Mouse (Mus musculus) heart, embryonic 15.5 days (tissue): ENCODE data around the gene Eif4g1. TPM values are rescaled to one million over a fixed set of nuclear protein-coding genes. Genes with fewer than 3 reads are reported as not detected.

Experiments
- ATAC-seq: fragments of 200-750 bp; cut with Nextera tagmentation; replicated peaks from 2 replicates; pipeline ENCODE4 v1.8.0; 2017; ENCODE audit warnings: low read depth, moderate TSS enrichment; ENCODE audit not compliant: insufficient number of reproducible peaks, insufficient read depth, low FRiP score
- H3K27ac ChIP-seq: fragments of 300-500 bp; sonication (generic); 2 replicates; pipeline ENCODE4 v1.5.1; 2015; ENCODE audit warnings: mild to moderate bottlenecking, inconsistent platforms
- H3K27me3 ChIP-seq: fragments of 300-500 bp; sonication (generic); 2 replicates; pipeline ENCODE4 v1.6.1; 2015; ENCODE audit warnings: inconsistent platforms
- H3K36me3 ChIP-seq: fragments of 300-500 bp; sonication (generic); 2 replicates; pipeline ENCODE4 v1.6.1; 2015; ENCODE audit warnings: mild to moderate bottlenecking, inconsistent platforms
- H3K4me1 ChIP-seq: fragments of 300-500 bp; sonication (generic); replicated peaks from 2 replicates; pipeline ENCODE4 v1.6.1; 2015; ENCODE audit warnings: inconsistent platforms
- H3K4me2 ChIP-seq: fragments of 300-500 bp; sonication (generic); 2 replicates; pipeline ENCODE4 v1.6.1; 2015; ENCODE audit warnings: inconsistent platforms, mild to moderate bottlenecking, moderate library complexity
- H3K4me3 ChIP-seq: fragments of 300-500 bp; sonication (generic); 2 replicates; pipeline ENCODE4 v1.5.1; 2015; ENCODE audit warnings: mild to moderate bottlenecking, inconsistent platforms
- H3K9ac ChIP-seq: fragments of 300-500 bp; sonication (generic); 2 replicates; pipeline ENCODE4 v1.6.1; 2015; ENCODE audit warnings: mild to moderate bottlenecking, inconsistent platforms
- H3K9me3 ChIP-seq: fragments of 300-500 bp; sonication (generic); replicated peaks from 2 replicates; pipeline ENCODE4 v1.6.1; 2016; ENCODE audit warnings: inconsistent platforms
- WGBS: fragments of 180-500 bp; shearing (Covaris S2); methylation state at CpG from one replicate; pipeline ENCODE4 v1.1.7; 2015; ENCODE audit warnings: mixed read lengths; 5-methylcytosine and 5-hydroxymethylcytosine counted together
- polyA plus RNA-seq: library from polyadenylated mRNA; unstranded; fragments of >200 nt; fragmentation: Nextera tagmentation; extraction: Ambion mirVana; gene quantifications from 2 replicates; pipeline ENCODE4 v1.2.1, GENCODE M21; 2015

The Eif4g1 gene
- polyA plus RNA-seq, 1 experiment from 2014 or later = 95.3 TPM

DNA sequence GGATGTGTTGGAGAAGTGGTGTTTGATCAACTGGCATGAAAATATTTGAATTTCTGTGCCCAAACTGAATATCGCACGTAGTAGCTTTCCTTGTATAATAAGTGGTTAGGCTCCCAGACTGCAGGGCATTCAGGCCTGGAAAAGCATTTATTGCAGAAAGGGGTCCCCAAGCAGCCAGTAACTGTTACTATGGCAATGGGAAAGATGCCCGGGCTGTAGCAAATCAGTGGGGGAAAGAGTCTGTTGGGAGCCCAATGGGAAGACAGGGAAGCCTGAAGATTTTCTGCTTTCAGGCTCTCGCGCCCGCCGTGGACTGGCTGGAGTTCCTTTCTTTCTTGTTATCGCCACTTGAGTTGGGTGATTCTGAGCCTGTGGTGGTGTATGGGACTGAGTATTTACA is 29.7 kb upstream of the Eif4g1 start:
- ATAC-seq = no peak
- Histone ChIP-seq H3K4me1 (no peaks in the 10 kb centered on the region), H3K9me3 (no peaks in the 10 kb centered on the region), H3K4me3 (no peak overlapping the region), H3K9ac (no peak overlapping the region), H3K4me2 (no peak overlapping the region), H3K27me3 (peaks cover 4% of the 10 kb centered on the region; the same call in 1 of the 2 replicates), H3K36me3 (no peaks in the 10 kb centered on the region), H3K27ac (no peak overlapping the region)
- whole genome bisulfite sequencing = 74% methylated on average over 8 of the region's 8 CpGs

- ATAC-seq = no peak
- WGBS = 8% methylated on average over 8 of the region's 8 CpGs
- H3K4me2 ChIP-seq = no peak overlapping the region
- H3K27ac ChIP-seq = no peak overlapping the region
- peaks cover 4% of the 10 kb centered on the region; the same call in 1 of the 2 replicates for H3K27me3 ChIP-seq
- no peaks in the 10 kb centered on the region for H3K4me1 ChIP-seq
- no peaks in the 10 kb centered on the region for H3K9me3 ChIP-seq
- H3K4me3 ChIP-seq = no peak overlapping the region
- H3K36me3 ChIP-seq = no peaks in the 10 kb centered on the region
- H3K9ac ChIP-seq = no peak overlapping the region
These were observed 26.0 kb upstream of the Eif4g1 start for GRCm38 (mm10) chr16:20642161-20642560.

DNA sequence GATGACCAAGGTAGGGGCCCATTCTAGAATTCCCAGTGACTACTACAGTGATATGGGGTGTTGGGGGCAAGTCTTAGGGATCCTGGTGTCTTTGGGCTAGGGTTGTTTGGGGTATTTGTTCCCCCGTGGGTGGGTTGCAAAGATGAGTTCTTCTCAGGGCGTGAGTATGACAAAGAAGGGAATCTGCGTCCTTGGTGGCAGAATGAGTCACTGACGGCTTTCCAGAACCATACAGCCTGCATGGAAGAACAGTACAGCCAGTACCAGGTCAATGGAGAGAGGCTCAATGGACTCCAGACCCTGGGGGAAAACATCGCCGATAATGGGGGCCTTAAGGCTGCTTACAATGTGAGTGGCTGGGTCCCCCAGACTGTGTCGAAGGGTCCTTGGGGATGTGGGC is 24.2 kb upstream of the Eif4g1 start:
- no peak overlapping the region for H3K4me3 ChIP-seq
- 73% methylated on average over 7 of the region's 7 CpGs for WGBS
- ATAC-seq = no peak

DNA sequence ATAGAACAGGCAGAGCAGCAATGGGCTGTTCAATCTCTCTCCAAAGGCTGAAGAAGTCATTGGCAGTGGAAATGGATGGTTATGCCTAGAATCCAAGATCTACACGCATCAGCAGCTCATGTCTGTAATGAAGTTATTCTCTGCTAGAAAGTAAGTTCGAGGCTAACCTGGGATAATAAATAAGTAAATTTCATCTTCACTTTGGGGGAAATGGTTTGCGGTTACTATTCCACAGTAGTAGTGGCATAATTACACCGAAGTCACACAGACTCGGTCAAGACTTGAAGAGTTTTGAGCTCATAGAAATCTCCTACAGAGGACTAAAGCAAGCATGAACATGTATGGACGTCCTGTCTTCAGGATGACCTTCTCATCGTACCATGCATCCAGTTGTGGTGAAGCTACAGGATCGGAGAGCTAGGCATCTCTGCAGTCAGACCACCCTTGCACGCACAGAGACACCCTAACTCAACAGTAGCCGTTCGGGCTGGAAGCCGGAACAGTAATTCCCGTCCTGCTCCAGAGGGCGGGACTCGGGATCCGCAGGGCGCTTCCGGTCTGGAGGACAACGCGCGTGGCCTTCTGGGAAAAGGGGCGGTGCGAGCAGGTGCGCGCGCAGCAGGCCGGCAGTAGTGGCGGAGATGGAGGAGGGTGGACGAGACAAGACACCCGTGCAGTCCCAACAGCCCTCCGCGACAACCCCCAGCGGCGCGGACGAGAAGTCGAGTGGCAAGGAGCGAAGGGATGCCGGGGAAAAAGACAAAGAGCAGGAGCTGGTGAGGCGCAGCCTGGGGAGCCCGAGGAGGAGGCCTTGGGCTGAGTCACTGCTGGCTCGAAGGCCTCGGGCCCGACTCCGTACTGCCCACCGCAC is 16.8 kb upstream of the Eif4g1 start, which contains the start of gene Psmd2:
TSS of gene Psmd2 (plus strand) at position 577 of the 871 bp plus-strand sequence.
- Histone ChIP-seq H3K4me3 (peak within 1 kb of the TSS; percentile 89), H3K27me3 (peaks cover 3% of the 10 kb centered on the region; the same call in 1 of the 2 replicates), H3K4me2 (peak within 1 kb of the TSS; percentile 82), H3K9ac (peak within 1 kb of the TSS; percentile 87), H3K9me3 (no peaks in the 10 kb centered on the region), H3K36me3 (peaks cover 17% of the 10 kb centered on the region), H3K27ac (peak within 1 kb of the TSS; percentile 82), H3K4me1 (peaks cover 13% of the 10 kb centered on the region)
- peak; percentile 94 for ATAC-seq
- WGBS = 1% methylated on average over 46 of the region's 46 CpGs

More for the DNA sequence above, 24.2 kb upstream of the Eif4g1 start:
- H3K9me3 ChIP-seq = no peaks in the 10 kb centered on the region
- no peak overlapping the region for H3K4me2 ChIP-seq
- no peaks in the 10 kb centered on the region for H3K4me1 ChIP-seq
- H3K27ac ChIP-seq = no peak overlapping the region
- H3K9ac ChIP-seq = no peak overlapping the region
- H3K36me3 ChIP-seq = no peaks in the 10 kb centered on the region
- H3K27me3 ChIP-seq = no peaks in the 10 kb centered on the region; the same call in 1 of the 2 replicates

GRCm38 (mm10) chr16:20651947-20652310 is 16.2 kb upstream of the Eif4g1 start:
- Histone ChIP-seq H3K4me1 (peaks cover 13% of the 10 kb centered on the region), H3K9ac (peak overlapping the region; percentile 87), H3K27ac (peak overlapping the region; percentile 45; the same call in 1 of the 2 replicates), H3K4me3 (peak overlapping the region; percentile 89), H3K27me3 (peaks cover 3% of the 10 kb centered on the region; the same call in 1 of the 2 replicates), H3K4me2 (peak overlapping the region; percentile 82), H3K9me3 (no peaks in the 10 kb centered on the region), H3K36me3 (peaks cover 24% of the 10 kb centered on the region)
- no peak for ATAC-seq
- WGBS = 7% methylated on average over 12 of the region's 12 CpGs

GRCm38 (mm10) chr16:20653315-20653714 is 14.8 kb upstream of the Eif4g1 start:
- H3K27me3 ChIP-seq = peaks cover 3% of the 10 kb centered on the region; the same call in 1 of the 2 replicates
- no peak overlapping the region for H3K4me3 ChIP-seq
- H3K27ac ChIP-seq = no peak overlapping the region
- H3K9ac ChIP-seq = no peak overlapping the region
- peaks cover 13% of the 10 kb centered on the region for H3K4me1 ChIP-seq
- no peak overlapping the region for H3K4me2 ChIP-seq
- no peak for ATAC-seq
- no peaks in the 10 kb centered on the region for H3K9me3 ChIP-seq
- peaks cover 37% of the 10 kb centered on the region for H3K36me3 ChIP-seq
- WGBS = 43% methylated on average over 2 of the region's 2 CpGs

DNA sequence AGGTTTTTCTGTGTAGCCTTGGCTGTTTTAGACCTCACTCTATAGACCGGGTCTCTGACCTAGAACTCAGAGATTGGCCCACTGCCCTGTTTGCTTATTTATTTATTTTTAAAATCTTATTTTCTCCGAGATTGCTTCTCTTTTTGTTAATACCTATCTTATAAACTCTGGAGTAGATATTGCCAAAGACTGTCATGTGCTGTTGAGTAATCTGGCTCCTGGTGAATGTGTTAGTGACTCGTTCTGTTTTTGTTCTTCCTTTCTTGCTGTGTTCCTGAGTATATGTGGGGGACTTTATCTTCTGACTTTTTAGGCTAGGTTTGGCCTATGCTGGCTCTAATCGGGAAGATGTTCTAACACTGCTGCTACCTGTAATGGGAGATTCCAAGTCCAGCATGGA is 10.5 kb upstream of the Eif4g1 start:
- no peaks in the 10 kb centered on the region for H3K27me3 ChIP-seq
- H3K9me3 ChIP-seq = no peaks in the 10 kb centered on the region
- H3K9ac ChIP-seq = no peak overlapping the region
- no peak overlapping the region for H3K27ac ChIP-seq
- H3K4me3 ChIP-seq = no peak overlapping the region
- no peak overlapping the region for H3K4me2 ChIP-seq
- 89% methylated on average over 4 of the region's 4 CpGs for WGBS
- peaks cover 3% of the 10 kb centered on the region for H3K4me1 ChIP-seq
- H3K36me3 ChIP-seq = peaks cover 80% of the 10 kb centered on the region
- no peak for ATAC-seq

GRCm38 (mm10) chr16:20670291-20670690 is 2.2 kb downstream of the Eif4g1 start:
- no peak overlapping the region for H3K27ac ChIP-seq
- no peaks in the 10 kb centered on the region for H3K9me3 ChIP-seq
- no peak for ATAC-seq
- peaks cover 5% of the 10 kb centered on the region for H3K36me3 ChIP-seq
- H3K27me3 ChIP-seq = no peaks in the 10 kb centered on the region
- no peak overlapping the region for H3K4me2 ChIP-seq
- no peak overlapping the region for H3K4me3 ChIP-seq
- peaks cover 21% of the 10 kb centered on the region for H3K4me1 ChIP-seq
- 85% methylated on average over 3 of the region's 3 CpGs for WGBS
- no peak overlapping the region for H3K9ac ChIP-seq

GRCm38 (mm10) chr16:20671886-20672285 is 3.8 kb downstream of the Eif4g1 start:
- Histone ChIP-seq H3K4me3 (peak overlapping the region; percentile 86), H3K27ac (peak overlapping the region; percentile 91; the same call in 1 of the 2 replicates), H3K4me1 (peaks cover 25% of the 10 kb centered on the region), H3K9ac (no peak overlapping the region), H3K36me3 (peaks cover 20% of the 10 kb centered on the region), H3K27me3 (no peaks in the 10 kb centered on the region), H3K4me2 (peak overlapping the region; percentile 90), H3K9me3 (no peaks in the 10 kb centered on the region)
- no peak for ATAC-seq
- 21% methylated on average over 6 of the region's 6 CpGs for WGBS

GRCm38 (mm10) chr16:20672500-20672902 is 4.4 kb downstream of the Eif4g1 start:
- Histone ChIP-seq H3K27me3 (no peaks in the 10 kb centered on the region), H3K27ac (peak overlapping the region; percentile 91), H3K9me3 (no peaks in the 10 kb centered on the region), H3K4me3 (peak overlapping the region; percentile 86), H3K4me1 (peaks cover 30% of the 10 kb centered on the region), H3K9ac (peak overlapping the region; percentile 96), H3K36me3 (peaks cover 26% of the 10 kb centered on the region), H3K4me2 (peak overlapping the region; percentile 90)
- whole genome bisulfite sequencing = under 1% methylated on average over 38 of the region's 38 CpGs
- ATAC-seq = peak; percentile 93

DNA sequence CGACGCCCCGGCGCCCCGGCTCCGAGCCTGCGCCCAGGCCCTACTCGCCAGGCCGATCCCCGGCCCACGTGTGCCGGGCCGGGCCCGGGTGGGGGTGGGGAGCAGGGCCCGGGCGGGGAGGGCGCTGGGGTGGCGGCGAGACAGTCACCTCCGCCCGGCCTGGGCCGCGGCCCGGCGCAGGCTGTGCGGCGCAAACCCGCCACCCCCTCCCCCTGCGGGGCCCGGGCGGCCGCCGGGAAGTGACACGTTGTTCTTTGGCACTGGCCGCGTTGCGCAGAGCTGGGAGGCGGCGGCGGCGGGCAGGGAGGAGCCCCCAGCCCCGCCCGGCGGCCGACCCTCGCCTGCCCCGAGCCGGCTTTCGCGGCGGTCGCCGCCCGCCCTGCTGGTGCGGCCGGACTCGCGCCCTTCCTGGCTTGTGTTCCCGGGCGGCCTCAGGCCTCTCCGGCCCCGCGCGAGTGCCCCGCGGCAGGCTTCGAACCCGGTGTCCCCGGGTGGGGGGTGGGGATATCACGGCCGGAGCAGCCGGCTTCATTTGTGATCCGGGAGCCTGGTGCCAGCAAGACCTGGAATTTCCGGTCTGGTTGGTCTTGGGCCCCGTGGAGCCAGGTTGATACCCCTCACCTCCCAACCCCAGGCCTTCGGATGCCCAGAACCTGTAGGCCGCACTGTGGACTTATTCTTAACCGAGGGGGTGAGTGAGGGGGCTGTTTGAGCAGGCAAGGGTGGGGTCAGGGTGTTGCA is 5.0 kb downstream of the Eif4g1 start:
- H3K4me3 ChIP-seq = peak overlapping the region; percentile 86
- H3K27ac ChIP-seq = peak overlapping the region; percentile 91
- no peaks in the 10 kb centered on the region for H3K27me3 ChIP-seq
- H3K4me1 ChIP-seq = peaks cover 36% of the 10 kb centered on the region
- H3K4me2 ChIP-seq = peak overlapping the region; percentile 90
- peaks cover 32% of the 10 kb centered on the region for H3K36me3 ChIP-seq
- H3K9me3 ChIP-seq = no peaks in the 10 kb centered on the region
- ATAC-seq = peak; percentile 76
- WGBS = under 1% methylated on average over 66 of the region's 78 CpGs
- peak overlapping the region; percentile 96 for H3K9ac ChIP-seq
